Mouse (Mus musculus) right cerebral cortex, adult 18-20 months (tissue): ENCODE results near the gene Spatc1l.

Source experiments
- DNase-seq: peaks from one replicate; pipeline ENCODE4 v3.0.0; 2022; ENCODE audit warnings: mixed read lengths

Spatc1l gene

GRCm38 (mm10) chr10:76561972-76562371 is at the start of gene Spatc1l:
Gene Spatc1l (plus strand): TSS chr10:76562272.
- no peak for DNase-seq

- peak; percentile 28 for DNase-seq
These were observed 49.0 kb upstream of the Spatc1l start for GRCm38 (mm10) chr10:76512965-76513583.

GRCm38 (mm10) chr10:76530922-76531321 is 31.1 kb upstream of the Spatc1l start:
- DNase-seq, result no peak

GRCm38 (mm10) chr10:76531375-76531774 is 30.7 kb upstream of the Spatc1l start, which contains the start of gene Lss:
Gene Lss (plus strand): TSS chr10:76531588.
- peak; percentile 99 for DNase-seq

- no peak for DNase-seq
These were observed 30.2 kb upstream of the Spatc1l start for GRCm38 (mm10) chr10:76531828-76532227.

GRCm38 (mm10) chr10:76535526-76535925 is 26.5 kb upstream of the Spatc1l start:
- no peak for DNase-seq

GRCm38 (mm10) chr10:76537619-76538018 is 24.5 kb upstream of the Spatc1l start:
- no peak for DNase-seq

- no peak for DNase-seq
These were observed 20.6 kb upstream of the Spatc1l start for GRCm38 (mm10) chr10:76541336-76542085.

- no peak for DNase-seq
These were observed 19.3 kb upstream of the Spatc1l start for GRCm38 (mm10) chr10:76542636-76543375.

- DNase-seq, result no peak
These were observed 15.5 kb upstream of the Spatc1l start for GRCm38 (mm10) chr10:76546566-76546965.

GRCm38 (mm10) chr10:76548218-76548617 is 13.9 kb upstream of the Spatc1l start:
- no peak for DNase-seq

- DNase-seq, result no peak
These were observed 11.6 kb upstream of the Spatc1l start for GRCm38 (mm10) chr10:76550458-76550857.

GRCm38 (mm10) chr10:76551556-76551955 is 10.5 kb upstream of the Spatc1l start:
- DNase-seq, result no peak

GRCm38 (mm10) chr10:76554061-76554460 is 8.0 kb upstream of the Spatc1l start:
- DNase-seq, result no peak

GRCm38 (mm10) chr10:76569996-76570685 is 8.1 kb downstream of the Spatc1l start:
- no peak for DNase-seq

GRCm38 (mm10) chr10:76571070-76571469 is 9.0 kb downstream of the Spatc1l start:
- no peak for DNase-seq

GRCm38 (mm10) chr10:76572151-76572550 is 10.1 kb downstream of the Spatc1l start:
- no peak for DNase-seq

GRCm38 (mm10) chr10:76575374-76575773 is 13.3 kb downstream of the Spatc1l start, which contains the start of gene Ftcd:
Gene Ftcd (plus strand): TSS chr10:76575648.
- DNase-seq, result no peak

- DNase-seq, result no peak
These were observed 14.8 kb downstream of the Spatc1l start for GRCm38 (mm10) chr10:76576920-76577319.

GRCm38 (mm10) chr10:76584138-76584537 is 22.1 kb downstream of the Spatc1l start:
- no peak for DNase-seq

GRCm38 (mm10) chr10:76586190-76586589 is 24.1 kb downstream of the Spatc1l start:
- no peak for DNase-seq

- no peak for DNase-seq
These were observed 28.1 kb downstream of the Spatc1l start for GRCm38 (mm10) chr10:76590197-76590596.

- no peak for DNase-seq
These were observed 34.3 kb downstream of the Spatc1l start for GRCm38 (mm10) chr10:76596338-76596737.
